Mouse (Mus musculus) limb, embryonic 15.5 days (tissue): Measurements from ENCODE around the gene Adcy4. TPM values are rescaled to one million over a fixed set of nuclear protein-coding genes. Genes with fewer than 3 reads are reported as not detected.
A peak's percentile ranks its signal among the peaks of the same experiment; 100 is the strongest.

Source experiments
- ATAC-seq: fragments of 200-750 bp; cut with Nextera tagmentation; 2 replicates; pipeline ENCODE4 v1.8.0; 2017; ENCODE audit warnings: low read depth, moderate TSS enrichment; ENCODE audit not compliant: insufficient number of reproducible peaks, low FRiP score, low TSS enrichment
- H3K27ac ChIP-seq: fragments of 300-500 bp; sonication (generic); 2 replicates; pipeline ENCODE4 v1.5.1; 2015; ENCODE audit warnings: moderate library complexity, mild to moderate bottlenecking, inconsistent platforms
- H3K27me3 ChIP-seq: fragments of 300-500 bp; sonication (generic); 2 replicates; pipeline ENCODE4 v1.6.1; 2015; ENCODE audit warnings: inconsistent platforms
- H3K36me3 ChIP-seq: fragments of 300-500 bp; sonication (generic); 2 replicates; pipeline ENCODE4 v1.6.1; 2015; ENCODE audit warnings: inconsistent platforms
- H3K4me1 ChIP-seq: fragments of 300-500 bp; sonication (generic); 2 replicates; pipeline ENCODE4 v1.6.1; 2015; ENCODE audit warnings: inconsistent platforms
- H3K4me2 ChIP-seq: fragments of 300-500 bp; sonication (generic); 2 replicates; pipeline ENCODE4 v1.6.1; 2015; ENCODE audit warnings: mild to moderate bottlenecking, inconsistent platforms
- H3K4me3 ChIP-seq: fragments of 300-500 bp; sonication (generic); 2 replicates; pipeline ENCODE4 v1.5.1; 2015; ENCODE audit warnings: mild to moderate bottlenecking, inconsistent platforms
- H3K9ac ChIP-seq: fragments of 300-500 bp; sonication (generic); 2 replicates; pipeline ENCODE4 v1.6.1; 2015; ENCODE audit warnings: inconsistent platforms
- H3K9me3 ChIP-seq: fragments of 300-500 bp; sonication (generic); 2 replicates; pipeline ENCODE4 v1.6.1; 2016; ENCODE audit warnings: inconsistent platforms
- WGBS: fragments of 180-500 bp; shearing (Covaris S2); methylation state at CpG from one replicate; pipeline ENCODE4 v1.1.7; 2015; 5-methylcytosine and 5-hydroxymethylcytosine counted together
- polyA plus RNA-seq: library from polyadenylated mRNA; unstranded; fragments of >200 nt; fragmentation: Nextera tagmentation; extraction: Ambion mirVana; gene quantifications from 2 replicates; pipeline ENCODE4 v1.2.1, GENCODE M21; 2015

Adcy4 gene
- polyA plus RNA-seq, 1 experiment from 2014 or later, result 21.3 TPM

DNA sequence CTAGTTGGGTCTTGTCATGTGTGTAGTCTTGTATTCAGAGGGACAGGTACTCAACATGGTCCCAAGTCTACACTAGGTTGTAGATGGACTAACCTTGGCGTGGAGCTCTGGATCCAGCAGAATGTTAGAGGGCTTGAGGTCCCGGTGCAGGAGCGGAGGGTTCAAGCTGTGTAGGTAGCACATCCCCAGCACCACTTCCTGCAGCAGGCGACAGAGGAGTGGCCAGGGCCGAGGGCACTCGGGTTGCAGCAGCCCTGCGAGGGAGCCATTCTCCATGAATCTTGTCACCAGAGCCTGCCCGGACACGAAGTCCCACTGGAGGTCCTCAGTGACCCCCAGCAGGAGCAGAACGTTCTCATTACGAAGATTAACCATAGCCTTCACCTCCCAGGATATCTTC, 3.8 kb upstream of the Adcy4 start:
- 0 out of 2 replicates have a peak overlapping the region, but pooled peaks have one; percentile 51 for H3K9ac ChIP-seq

DNA sequence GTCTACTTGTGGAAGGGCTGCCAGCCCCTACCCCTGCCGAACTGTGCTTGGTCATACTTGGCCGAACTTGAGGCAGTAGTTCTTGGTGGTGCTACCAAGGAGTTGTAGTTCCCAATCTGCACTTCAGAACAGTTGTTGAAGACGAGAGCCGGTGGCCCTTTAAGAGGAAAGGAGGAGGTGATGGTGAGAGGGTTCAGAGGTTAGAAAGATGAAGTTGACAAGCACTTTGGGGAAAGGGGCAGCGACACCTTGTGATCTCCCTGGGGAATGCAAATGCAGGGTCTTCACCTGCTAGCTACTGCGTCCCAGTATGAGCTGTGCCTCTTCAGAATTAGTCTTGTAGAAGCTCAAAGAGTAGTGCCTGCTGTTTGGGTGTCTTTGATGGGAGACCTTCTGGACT, 1.3 kb upstream of the Adcy4 start:
- Histone ChIP-seq H3K9me3 (no peaks in the 10 kb centered on the region), H3K4me1 (peaks cover 41% of the 10 kb centered on the region), H3K27ac (no peak overlapping the region), H3K4me3 (no peak overlapping the region), H3K36me3 (peaks cover 8% of the 10 kb centered on the region; the same call in 1 of the 2 replicates), H3K9ac (no peak overlapping the region), H3K4me2 (no peak overlapping the region), H3K27me3 (peaks cover 41% of the 10 kb centered on the region)
- WGBS, result 34% methylated on average over 6 of the region's 6 CpGs
- no peak for ATAC-seq

More for the DNA sequence above, 3.8 kb upstream of the Adcy4 start:
- peaks cover 21% of the 10 kb centered on the region; the same call in 1 of the 2 replicates for H3K4me1 ChIP-seq
- H3K36me3 ChIP-seq, result 0 out of 2 replicates have a peak, but pooled peaks cover 3% of the 10 kb centered on the region
- ATAC-seq, result no peak
- H3K27ac ChIP-seq, result no peak overlapping the region
- 32% methylated on average over 11 of the region's 11 CpGs for WGBS
- peak overlapping the region; percentile 80 for H3K4me2 ChIP-seq
- peak overlapping the region; percentile 47 for H3K4me3 ChIP-seq
- no peaks in the 10 kb centered on the region for H3K9me3 ChIP-seq
- H3K27me3 ChIP-seq, result peaks cover 36% of the 10 kb centered on the region

DNA sequence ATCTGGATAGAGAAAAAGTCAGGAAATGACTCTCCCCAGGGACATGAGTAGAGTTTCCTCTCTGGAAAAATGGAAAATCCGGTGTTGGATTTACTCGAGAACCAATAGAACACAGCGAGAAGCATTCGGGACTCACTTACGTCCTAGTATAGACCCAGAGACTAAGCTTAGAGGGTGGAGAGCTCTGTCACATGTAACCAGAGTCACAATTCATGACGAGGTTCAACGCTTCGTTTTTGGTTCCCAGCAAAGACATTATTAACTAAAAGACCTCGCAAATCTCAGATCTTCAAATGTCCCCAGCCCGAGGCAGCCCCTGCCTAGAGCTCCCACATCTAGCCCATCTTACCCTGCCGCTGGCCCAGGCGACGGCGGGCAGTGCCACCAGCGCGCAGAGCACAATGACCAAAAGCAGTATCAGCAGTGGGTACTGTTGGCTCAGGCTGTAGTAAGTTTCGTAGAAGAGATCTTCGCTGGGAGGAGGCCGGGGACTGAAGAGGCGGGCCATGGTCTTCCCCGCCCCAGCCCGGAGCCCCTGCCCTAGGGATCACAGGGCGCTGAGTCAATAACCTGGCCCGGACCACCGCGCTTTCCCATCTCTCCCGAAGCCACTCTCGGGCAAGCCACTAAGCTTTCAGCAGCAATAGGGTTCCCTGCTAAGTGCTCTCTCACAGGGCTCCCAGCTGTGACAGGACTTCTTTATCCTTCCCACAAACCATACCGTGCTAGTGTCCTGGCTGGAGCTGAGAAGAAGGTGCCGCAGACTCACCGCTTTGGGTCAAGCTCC, 531 bp downstream of the Adcy4 start:
- peaks cover 40% of the 10 kb centered on the region for H3K4me1 ChIP-seq
- H3K4me3 ChIP-seq, result peak overlapping the region; percentile 51
- H3K4me2 ChIP-seq, result peak overlapping the region; percentile 78
- H3K9ac ChIP-seq, result peak overlapping the region; percentile 55
- peaks cover 35% of the 10 kb centered on the region for H3K27me3 ChIP-seq
- 3% methylated on average over 31 of the region's 31 CpGs for WGBS
- no peaks in the 10 kb centered on the region for H3K9me3 ChIP-seq
- peak overlapping the region; percentile 88 for H3K27ac ChIP-seq
- peaks cover 14% of the 10 kb centered on the region; the same call in 1 of the 2 replicates for H3K36me3 ChIP-seq
- peak; percentile 45; the same call in 1 of the 2 replicates for ATAC-seq

DNA sequence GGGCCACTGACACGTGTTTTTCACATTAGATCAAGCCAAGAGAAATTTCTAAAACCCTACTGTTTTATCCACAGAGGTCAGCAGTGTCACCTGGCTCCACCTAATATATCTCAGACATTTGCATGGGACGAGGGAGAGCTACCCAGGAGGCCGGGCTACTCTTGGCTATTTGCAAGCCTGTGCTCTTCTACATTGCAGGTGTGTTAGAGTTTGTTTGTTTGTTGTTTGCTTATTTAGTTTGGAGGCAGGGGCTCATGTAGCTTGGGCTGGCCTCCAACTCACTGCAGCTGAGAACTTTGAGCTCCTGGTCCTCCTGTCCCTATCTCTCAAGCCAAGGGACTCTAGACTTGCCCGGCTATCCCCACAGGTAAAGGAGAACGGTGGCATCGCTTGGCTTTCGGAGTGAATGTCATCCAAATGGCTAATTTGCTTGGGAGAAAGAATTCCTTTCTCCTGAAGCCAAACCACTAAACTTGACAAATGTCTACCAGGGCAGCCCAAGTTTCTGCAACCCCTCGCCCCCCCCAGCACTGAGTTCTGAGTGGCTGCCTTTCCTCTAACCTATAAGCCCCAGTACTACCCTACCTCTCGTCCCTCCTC, 1.4 kb downstream of the Adcy4 start:
- no peak for ATAC-seq
- 45% methylated on average over 9 of the region's 9 CpGs for WGBS

DNA sequence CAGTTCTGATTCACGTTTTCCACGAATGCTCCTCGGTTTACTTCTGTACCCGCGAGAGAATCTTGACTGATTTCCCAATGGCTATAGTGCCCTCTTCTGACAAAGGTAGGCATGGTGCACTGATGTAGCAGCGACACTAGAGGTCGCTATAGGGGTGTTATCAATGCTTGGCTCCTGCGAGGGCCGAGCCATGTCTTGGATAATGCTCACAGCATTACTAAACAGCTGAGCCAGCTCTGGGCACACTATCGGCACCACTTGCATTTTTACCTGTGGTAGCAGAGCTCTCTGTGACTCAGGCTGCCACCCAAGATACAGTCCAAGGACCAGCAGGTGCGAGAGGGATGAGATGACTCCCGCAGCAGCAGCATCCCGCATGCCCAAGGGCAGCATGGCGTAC, 2.6 kb downstream of the Adcy4 start:
- peak; percentile 54 for ATAC-seq
- Histone ChIP-seq H3K9me3 (no peaks in the 10 kb centered on the region), H3K9ac (no peak overlapping the region), H3K27me3 (peaks cover 15% of the 10 kb centered on the region), H3K27ac (no peak overlapping the region), H3K4me2 (peak overlapping the region; percentile 78), H3K4me1 (peaks cover 33% of the 10 kb centered on the region), H3K36me3 (peaks cover 24% of the 10 kb centered on the region; the same call in 1 of the 2 replicates), H3K4me3 (no peak overlapping the region; the same call in none of the 2 replicates)
- WGBS, result 14% methylated on average over 14 of the region's 14 CpGs

More for the DNA sequence above, 1.4 kb downstream of the Adcy4 start:
- Histone ChIP-seq H3K9me3 (no peaks in the 10 kb centered on the region), H3K36me3 (peaks cover 23% of the 10 kb centered on the region; the same call in 1 of the 2 replicates), H3K9ac (0 out of 2 replicates have a peak overlapping the region, but pooled peaks have one; percentile 55), H3K27me3 (peaks cover 26% of the 10 kb centered on the region), H3K4me3 (peak overlapping the region; percentile 51), H3K4me2 (peak overlapping the region; percentile 78), H3K4me1 (peaks cover 33% of the 10 kb centered on the region), H3K27ac (peak overlapping the region; percentile 88)

DNA sequence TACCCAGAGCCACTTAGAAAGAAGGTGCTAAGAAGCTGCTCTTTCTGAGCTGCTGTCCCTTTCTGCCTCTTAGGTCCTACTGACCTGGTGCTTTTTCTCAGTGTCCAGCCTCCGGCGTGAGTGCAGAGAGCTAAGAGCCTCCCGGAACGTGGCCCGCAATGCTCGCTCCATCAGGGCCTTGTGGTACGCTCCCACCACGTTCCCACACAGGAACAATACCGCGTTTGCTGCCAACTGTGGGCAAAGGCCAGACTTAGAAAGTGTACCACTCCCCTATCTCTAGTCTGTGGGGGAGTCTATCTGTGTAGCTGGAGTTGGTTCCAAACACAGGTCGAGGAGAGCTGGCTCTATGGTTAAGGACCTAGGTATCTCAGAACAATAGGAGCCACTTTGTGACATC, 3.2 kb downstream of the Adcy4 start:
- Histone ChIP-seq H3K27me3 (peaks cover 15% of the 10 kb centered on the region), H3K27ac (no peak overlapping the region), H3K4me1 (peaks cover 33% of the 10 kb centered on the region), H3K9ac (no peak overlapping the region), H3K4me3 (no peak overlapping the region), H3K4me2 (no peak overlapping the region), H3K9me3 (no peaks in the 10 kb centered on the region), H3K36me3 (peaks cover 21% of the 10 kb centered on the region; the same call in 1 of the 2 replicates)
- WGBS, result 74% methylated on average over 11 of the region's 11 CpGs
- no peak for ATAC-seq

DNA sequence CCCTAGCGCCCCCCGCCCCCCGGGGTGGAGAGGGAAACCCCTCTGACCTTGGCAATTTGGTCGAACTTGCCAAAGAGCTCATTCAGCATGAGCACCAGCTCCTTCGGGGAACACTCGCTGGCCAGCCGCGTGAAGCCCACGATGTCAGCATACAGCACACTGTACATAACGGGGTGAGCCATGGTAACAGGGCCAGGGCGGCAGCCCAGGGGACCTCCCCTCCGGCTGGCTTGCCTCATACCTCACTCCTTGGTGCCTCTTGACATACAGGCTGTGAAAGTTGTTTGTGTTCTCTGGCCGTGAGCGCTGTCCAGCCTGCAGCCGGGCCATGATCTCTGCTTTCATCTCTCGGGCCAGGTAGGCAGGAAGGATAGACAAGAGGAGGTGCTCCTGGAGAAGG, 4.2 kb downstream of the Adcy4 start:
- peaks cover 21% of the 10 kb centered on the region; the same call in 1 of the 2 replicates for H3K36me3 ChIP-seq
- H3K27me3 ChIP-seq, result peaks cover 8% of the 10 kb centered on the region
- no peak overlapping the region for H3K4me2 ChIP-seq
- no peaks in the 10 kb centered on the region for H3K9me3 ChIP-seq
- peaks cover 33% of the 10 kb centered on the region for H3K4me1 ChIP-seq
- H3K4me3 ChIP-seq, result no peak overlapping the region
- no peak overlapping the region for H3K9ac ChIP-seq
- no peak for ATAC-seq
- no peak overlapping the region for H3K27ac ChIP-seq
- 62% methylated on average over 16 of the region's 16 CpGs for WGBS

DNA sequence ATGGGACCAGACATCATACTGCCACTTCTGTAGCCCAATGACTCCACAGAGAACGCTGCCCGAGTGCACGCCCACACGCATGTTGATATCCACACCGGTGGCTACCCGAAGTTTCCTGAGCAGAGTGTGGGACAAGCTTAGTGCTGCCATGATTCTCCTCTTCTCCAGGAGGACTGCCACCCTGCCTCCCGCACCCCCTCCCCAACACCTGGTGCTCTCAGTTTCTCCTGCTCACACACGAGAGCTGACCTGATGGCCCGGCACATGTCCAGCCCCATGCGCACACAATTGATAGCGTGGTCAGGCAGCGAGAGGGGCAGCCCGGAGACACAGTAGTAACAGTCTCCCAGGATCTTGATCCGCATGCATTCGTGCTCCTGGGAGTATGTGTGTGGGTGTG, 5.2 kb downstream of the Adcy4 start:
- ATAC-seq, result no peak
- H3K9ac ChIP-seq, result no peak overlapping the region

DNA sequence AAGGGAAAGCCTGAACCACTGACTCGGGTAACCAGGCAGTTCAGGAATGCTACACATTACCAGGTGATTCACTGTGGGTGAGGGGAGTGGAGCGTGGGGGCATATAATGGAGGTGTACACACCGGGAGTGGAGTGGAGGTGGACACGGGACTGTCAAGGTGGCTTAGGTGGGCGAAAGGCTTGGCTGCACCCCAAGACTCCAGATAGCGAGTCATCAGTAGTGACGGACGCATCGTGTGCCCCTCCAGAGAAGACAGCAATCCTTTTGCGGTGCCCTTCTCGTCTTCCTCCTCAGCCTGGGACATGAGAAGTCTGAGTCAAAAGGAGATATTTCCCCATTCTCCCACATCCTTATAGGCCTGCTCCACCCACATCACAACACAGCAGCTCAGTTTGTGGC, 6.1 kb downstream of the Adcy4 start:
- Histone ChIP-seq H3K9me3 (no peaks in the 10 kb centered on the region), H3K27ac (no peak overlapping the region), H3K36me3 (peaks cover 32% of the 10 kb centered on the region; the same call in 1 of the 2 replicates), H3K27me3 (0 out of 2 replicates have a peak, but pooled peaks cover 5% of the 10 kb centered on the region), H3K4me2 (no peak overlapping the region), H3K9ac (no peak overlapping the region), H3K4me3 (no peak overlapping the region), H3K4me1 (peaks cover 21% of the 10 kb centered on the region)
- no peak for ATAC-seq
- WGBS, result 85% methylated on average over 11 of the region's 11 CpGs

More for the DNA sequence above, 5.2 kb downstream of the Adcy4 start:
- Histone ChIP-seq H3K4me3 (no peak overlapping the region), H3K27me3 (0 out of 2 replicates have a peak, but pooled peaks cover 5% of the 10 kb centered on the region), H3K27ac (no peak overlapping the region), H3K4me2 (no peak overlapping the region), H3K4me1 (peaks cover 28% of the 10 kb centered on the region), H3K9me3 (no peaks in the 10 kb centered on the region), H3K36me3 (peaks cover 27% of the 10 kb centered on the region; the same call in 1 of the 2 replicates)
- 90% methylated on average over 15 of the region's 15 CpGs for WGBS

DNA sequence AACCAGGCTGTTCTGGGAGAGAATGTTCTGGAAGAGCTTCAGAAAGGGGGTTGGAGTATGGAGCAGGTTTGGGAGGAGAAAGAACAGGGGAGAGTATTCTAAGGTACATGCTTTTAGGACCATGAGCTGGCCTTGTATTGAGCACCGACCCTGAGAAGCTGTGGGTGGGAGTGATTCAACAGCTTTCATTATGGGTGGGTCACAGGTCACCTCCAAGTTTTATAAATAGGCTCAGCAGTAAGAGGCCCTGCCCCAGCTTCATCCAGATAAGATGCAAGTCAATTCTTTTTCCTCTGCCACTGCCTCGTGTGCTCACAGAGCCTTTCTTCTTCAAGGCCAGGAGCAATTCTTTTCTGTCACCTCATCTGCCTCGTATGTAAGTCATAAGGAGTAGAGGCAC, 6.7 kb downstream of the Adcy4 start:
- Histone ChIP-seq H3K36me3 (peaks cover 32% of the 10 kb centered on the region; the same call in 1 of the 2 replicates), H3K27me3 (0 out of 2 replicates have a peak, but pooled peaks cover 5% of the 10 kb centered on the region), H3K9me3 (no peaks in the 10 kb centered on the region), H3K4me1 (peaks cover 15% of the 10 kb centered on the region), H3K4me2 (no peak overlapping the region), H3K9ac (no peak overlapping the region), H3K4me3 (no peak overlapping the region), H3K27ac (no peak overlapping the region)
- ATAC-seq, result no peak
- 49% methylated on average over 3 of the region's 3 CpGs for WGBS

DNA sequence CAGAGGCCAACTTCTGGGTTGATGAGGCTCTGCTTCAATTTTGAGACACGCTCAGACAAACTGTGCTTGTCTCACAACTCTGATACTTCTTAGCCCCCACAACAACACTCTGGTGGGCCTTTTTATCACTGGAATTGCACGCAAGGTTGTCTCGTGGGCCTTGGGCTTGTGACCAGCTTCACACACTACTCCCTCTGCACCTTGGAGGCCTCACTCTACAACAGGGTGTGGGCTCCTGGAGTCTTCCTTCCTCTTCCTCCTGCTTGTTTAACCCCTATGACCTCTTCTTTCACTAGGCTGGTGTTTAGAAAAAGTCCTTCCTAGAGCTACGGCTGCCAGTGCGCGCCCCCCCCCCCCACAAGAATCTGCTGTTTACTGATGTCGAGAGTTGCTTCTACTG, 7.2 kb downstream of the Adcy4 start:
- 68% methylated on average over 7 of the region's 7 CpGs for WGBS
- Histone ChIP-seq H3K4me1 (peaks cover 11% of the 10 kb centered on the region), H3K9me3 (no peaks in the 10 kb centered on the region), H3K9ac (no peak overlapping the region), H3K4me2 (no peak overlapping the region), H3K4me3 (no peak overlapping the region), H3K27ac (no peak overlapping the region), H3K27me3 (0 out of 2 replicates have a peak, but pooled peaks cover 3% of the 10 kb centered on the region), H3K36me3 (peaks cover 33% of the 10 kb centered on the region; the same call in 1 of the 2 replicates)
- ATAC-seq, result no peak
